Mouse (Mus musculus): ENCODE measurements at regions not wholly inside any gene's neighbourhood (a gene's known extent, or its start where the extent isn't known, plus 50 kb on each side); places are given as distances from the start of the nearest gene placed in this dataset.

- Histone ChIP-seq H3K4me3 (ENCODE audit: insufficient read depth, low read length) (no peak overlapping the region), H3K27ac (ENCODE audit: insufficient read depth, low read length) (no peak overlapping the region), H3K4me1 (ENCODE audit: control insufficient read depth, insufficient read depth, low read length) (no peaks in the 10 kb centered on the region)
- no peak for TF ChIP-seq POLR2A (IDR thresholded peaks at IDR 0.05; ENCODE audit: extremely low read depth, insufficient read depth, low read length)
- no peak for TF ChIP-seq CTCF (IDR thresholded peaks at IDR 0.05; ENCODE audit: extremely low read depth, insufficient read depth, low read length)
These were observed 70.0 kb upstream of the Gm9747 start for GRCm38 (mm10) chr1:82162926-82163325.

- H3K4me1 ChIP-seq (ENCODE audit: control insufficient read depth, insufficient read depth, low read length), result no peaks in the 10 kb centered on the region
- no peak for TF ChIP-seq CTCF (IDR thresholded peaks at IDR 0.05; ENCODE audit: extremely low read depth, insufficient read depth, low read length)
- no peak for TF ChIP-seq POLR2A (IDR thresholded peaks at IDR 0.05; ENCODE audit: extremely low read depth, insufficient read depth, low read length)
- H3K27ac ChIP-seq (ENCODE audit: insufficient read depth, low read length), result no peak overlapping the region
- H3K4me3 ChIP-seq (ENCODE audit: insufficient read depth, low read length), result no peak overlapping the region
These were observed 64.8 kb upstream of the Gm9747 start for GRCm38 (mm10) chr1:82168158-82168557.

GRCm38 (mm10) chr1:82168949-82169348 lies 64.0 kb upstream of the Gm9747 start:
- Histone ChIP-seq H3K4me3 (ENCODE audit: insufficient read depth, low read length) (no peak overlapping the region), H3K4me1 (ENCODE audit: control insufficient read depth, insufficient read depth, low read length) (no peaks in the 10 kb centered on the region), H3K27ac (ENCODE audit: insufficient read depth, low read length) (no peak overlapping the region)
- no peak for TF ChIP-seq CTCF (IDR thresholded peaks at IDR 0.05; ENCODE audit: extremely low read depth, insufficient read depth, low read length)

DNA sequence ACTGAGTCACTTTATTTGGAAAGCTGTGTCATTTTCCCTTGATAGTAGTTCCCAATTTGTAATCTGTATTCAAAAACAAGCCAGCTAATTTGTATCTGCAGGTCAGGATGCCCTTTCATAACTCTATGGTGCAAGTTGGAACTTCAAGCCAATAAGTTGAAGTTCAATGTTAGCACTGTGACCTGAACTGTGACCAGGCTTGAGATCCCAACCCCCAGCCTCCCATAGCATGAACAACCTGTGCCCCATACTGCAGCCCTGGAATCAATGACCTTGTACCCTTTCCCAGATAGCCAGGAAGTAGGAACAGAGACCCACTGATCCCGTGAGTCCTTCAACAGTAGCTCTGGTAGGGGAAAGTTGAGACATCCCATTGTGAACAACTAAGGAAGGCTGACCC lies 52.5 kb upstream of the Gm9747 start:
- no peaks in the 10 kb centered on the region for H3K4me1 ChIP-seq (ENCODE audit: control insufficient read depth, insufficient read depth, low read length)
- TF ChIP-seq POLR2A (IDR thresholded peaks at IDR 0.05; ENCODE audit: extremely low read depth, insufficient read depth, low read length) (no peak), CTCF (IDR thresholded peaks at IDR 0.05; ENCODE audit: extremely low read depth, insufficient read depth, low read length) (no peak)
- no peak overlapping the region for H3K4me3 ChIP-seq (ENCODE audit: insufficient read depth, low read length)
- H3K27ac ChIP-seq (ENCODE audit: insufficient read depth, low read length), result no peak overlapping the region

Data from cortical plate, adult 2 months (tissue).